Mouse (Mus musculus): ENCODE measurements at regions not wholly inside any gene's neighbourhood (a gene's known extent, or its start where the extent isn't known, plus 50 kb on each side); places are given as distances from the start of the nearest gene placed in this dataset.

- no peak for DNase-seq
- intact Hi-C loops (cut with DNase I; ENCODE audit: low total_unique reads) = no loop called here
Observed at GRCm38 (mm10) chr13:110649870-110650497, 255.1 kb downstream of the Plk2 start.

- DNase-seq = no peak
- intact Hi-C loops (cut with DNase I; ENCODE audit: low total_unique reads) = no loop called here
Observed at GRCm38 (mm10) chr13:110652201-110652600, 257.4 kb downstream of the Plk2 start.

DNA sequence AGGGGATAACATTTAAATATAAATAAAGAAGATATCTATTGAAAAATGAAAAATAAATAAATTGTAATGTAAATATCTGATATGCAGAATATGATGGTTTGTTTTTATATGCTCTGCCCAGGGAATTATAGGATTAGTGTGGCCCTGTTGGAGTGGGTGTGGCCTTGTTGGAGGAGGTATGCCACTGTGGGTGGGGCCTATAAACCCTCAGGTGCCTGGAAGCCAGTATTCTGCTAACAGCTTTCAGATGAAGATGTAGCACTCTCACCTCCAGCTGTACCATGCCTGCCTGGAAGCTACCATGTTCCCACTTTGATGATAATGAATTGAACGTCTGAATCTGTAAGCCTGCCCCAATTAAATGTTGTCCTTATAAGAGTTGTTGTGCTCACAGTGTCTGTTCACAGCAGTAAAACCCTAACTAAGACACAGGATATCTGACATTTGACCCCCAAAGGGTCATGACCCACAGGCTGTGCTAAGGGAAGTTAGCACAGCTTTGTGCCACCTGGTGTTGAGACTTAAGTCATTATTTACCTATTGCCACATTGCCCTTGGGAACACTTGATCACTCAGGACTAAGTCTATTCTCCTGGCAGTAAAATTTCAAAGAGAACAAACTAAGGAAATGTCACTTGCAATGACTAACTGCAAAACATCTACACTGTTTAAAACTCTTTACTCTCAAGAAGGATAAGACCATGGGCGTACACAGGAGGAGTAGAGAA lies 270.4 kb downstream of the Plk2 start:
- intact Hi-C loops (cut with DNase I; ENCODE audit: low total_unique reads) = no loop called here

DNA sequence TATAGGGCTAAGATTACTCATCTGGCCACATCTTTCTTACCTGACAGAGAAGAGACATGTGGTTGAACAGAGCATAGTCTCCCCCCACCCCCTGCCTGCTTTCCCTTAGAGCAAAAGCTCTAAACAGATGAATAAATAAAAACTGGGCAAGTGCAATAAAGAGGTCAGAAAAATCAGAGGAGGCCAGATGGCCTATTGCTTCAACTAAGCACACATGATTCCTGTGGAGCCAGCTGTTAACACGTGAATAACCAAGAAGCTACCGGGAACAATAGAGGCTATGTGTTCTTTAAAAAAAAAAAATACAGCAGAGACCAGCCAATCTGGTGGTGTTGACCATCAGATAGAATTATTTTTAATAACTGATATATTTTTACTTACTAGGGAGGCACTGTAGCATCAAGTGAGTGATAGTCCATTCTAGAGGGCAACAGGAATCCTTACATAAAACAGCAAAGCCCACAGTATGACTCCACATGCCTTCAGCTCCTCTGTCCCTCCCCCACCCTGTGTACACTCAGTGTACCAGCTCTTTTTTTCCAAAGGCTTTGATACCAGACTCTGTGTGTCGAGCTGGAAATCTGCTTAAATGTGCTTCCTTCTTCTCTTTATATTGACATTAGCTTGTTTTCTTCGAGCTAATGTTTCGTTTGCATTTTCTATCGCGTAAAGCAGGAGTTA lies 272.6 kb downstream of the Plk2 start:
- intact Hi-C loops (cut with DNase I; ENCODE audit: low total_unique reads) = no loop called here
- DNase-seq = no peak

More for the DNA sequence above, 270.4 kb downstream of the Plk2 start:
- DNase-seq = no peak

DNA sequence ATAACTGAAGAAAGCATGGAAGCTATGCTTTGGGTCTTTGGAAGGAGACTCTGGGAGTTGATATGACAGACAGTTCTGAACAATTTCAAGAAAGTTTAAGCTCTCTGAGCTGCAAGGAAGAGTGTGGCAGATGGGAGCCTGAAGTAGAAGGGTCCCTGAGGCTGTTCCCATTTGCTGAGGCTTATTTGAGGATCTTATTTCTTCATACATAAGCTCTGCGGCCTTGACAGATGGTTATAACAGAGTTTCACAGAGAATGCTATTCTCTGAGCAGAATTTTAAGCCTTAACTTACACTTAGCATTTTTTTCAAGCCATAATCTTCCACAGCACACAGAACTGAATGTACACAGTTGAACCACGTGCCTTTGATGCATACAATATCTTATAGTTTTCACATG lies 278.7 kb downstream of the Plk2 start:
- DNase-seq = no peak
- intact Hi-C loops (cut with DNase I; ENCODE audit: low total_unique reads) = no loop called here

GRCm38 (mm10) chr13:110683259-110684041 lies 288.6 kb downstream of the Plk2 start:
- intact Hi-C loops (cut with DNase I; ENCODE audit: low total_unique reads) = no loop called here
- DNase-seq = no peak

DNA sequence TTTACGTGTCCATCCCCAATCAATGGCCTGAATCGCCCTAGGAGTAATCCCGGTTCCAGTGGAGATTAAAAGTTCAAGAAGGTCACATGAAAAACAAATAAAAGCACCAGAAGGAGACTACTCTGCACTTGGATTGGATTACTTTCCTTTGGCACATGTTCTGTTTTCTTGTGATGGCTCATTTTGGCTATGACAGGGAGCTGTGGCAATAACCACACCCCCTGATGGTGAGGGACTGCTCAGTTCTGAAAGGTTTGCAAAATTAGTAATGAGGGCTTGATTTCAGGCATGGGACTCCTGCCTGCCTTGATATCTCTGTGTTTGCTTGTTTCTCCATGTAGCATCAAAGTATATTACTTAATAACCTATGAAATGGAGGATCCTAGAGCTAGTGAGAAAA lies 293.9 kb downstream of the Plk2 start:
- intact Hi-C loops (cut with DNase I; ENCODE audit: low total_unique reads) = no loop called here
- DNase-seq = no peak

- DNase-seq = no peak
- intact Hi-C loops (cut with DNase I; ENCODE audit: low total_unique reads) = no loop called here
Observed at GRCm38 (mm10) chr13:110690501-110691255, 295.8 kb downstream of the Plk2 start.

- intact Hi-C loops (cut with DNase I; ENCODE audit: low total_unique reads) = no loop called here
- DNase-seq = no peak
Observed at GRCm38 (mm10) chr13:110692696-110693095, 297.9 kb downstream of the Plk2 start.

GRCm38 (mm10) chr13:110694876-110695275 lies 300.0 kb downstream of the Plk2 start:
- no peak for DNase-seq

GRCm38 (mm10) chr13:110696549-110696948 lies 301.7 kb downstream of the Plk2 start:
- intact Hi-C loops (cut with DNase I; ENCODE audit: low total_unique reads) = no loop called here
- no peak for DNase-seq

More at GRCm38 (mm10) chr13:110694876-110695275, 300.0 kb downstream of the Plk2 start:
- intact Hi-C loops (cut with DNase I; ENCODE audit: low total_unique reads) = no loop called here

DNA sequence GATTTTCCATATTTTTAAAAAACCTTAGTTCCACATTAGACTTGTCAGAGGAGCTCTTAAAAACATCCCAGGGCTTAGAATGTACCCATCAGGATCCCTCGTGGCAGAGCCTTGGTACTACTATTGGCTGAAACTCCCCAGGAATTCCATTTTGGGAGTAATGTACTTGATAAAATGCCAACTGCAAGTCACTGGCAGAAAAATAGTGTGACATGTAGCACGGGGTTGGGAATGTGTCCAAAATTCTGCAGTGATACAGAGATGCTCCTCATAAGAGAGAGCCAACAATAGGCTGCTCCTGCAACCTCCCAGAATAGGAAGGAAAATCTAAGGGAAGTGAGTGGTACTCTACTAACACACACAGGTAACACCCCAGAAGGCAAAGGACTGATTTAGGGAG lies 309.4 kb downstream of the Plk2 start:
- no peak for DNase-seq
- intact Hi-C loops (cut with DNase I; ENCODE audit: low total_unique reads) = no loop called here

- intact Hi-C loops (cut with DNase I; ENCODE audit: low total_unique reads) = no loop called here
- no peak for DNase-seq
Observed at GRCm38 (mm10) chr13:110710847-110711246, 316.0 kb downstream of the Plk2 start.

DNA sequence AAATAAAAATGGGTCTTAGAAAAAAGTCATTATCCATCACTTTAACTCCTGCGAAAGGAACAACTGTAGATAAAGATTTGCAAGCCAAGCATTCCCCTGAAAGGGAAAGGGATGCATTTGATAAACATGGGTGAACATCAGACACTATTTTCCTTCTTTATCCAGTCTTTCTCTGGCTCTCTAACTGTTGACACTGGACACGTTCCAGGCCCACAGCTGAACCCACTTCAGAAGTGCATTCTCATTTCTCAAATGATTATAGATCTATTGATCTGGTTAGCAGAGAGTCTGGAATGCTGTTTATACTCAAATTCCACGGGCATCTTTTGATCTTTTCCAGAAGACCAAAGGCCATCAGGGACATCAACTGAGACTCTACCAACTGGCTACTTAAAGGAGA lies 317.7 kb downstream of the Plk2 start:
- no peak for DNase-seq

GRCm38 (mm10) chr13:110722170-110722569 lies 327.3 kb downstream of the Plk2 start:
- intact Hi-C loops (cut with DNase I; ENCODE audit: low total_unique reads) = no loop called here
- DNase-seq = no peak

More for the DNA sequence above, 317.7 kb downstream of the Plk2 start:
- intact Hi-C loops (cut with DNase I; ENCODE audit: low total_unique reads) = no loop called here

GRCm38 (mm10) chr13:110722752-110723151 lies 327.9 kb downstream of the Plk2 start:
- intact Hi-C loops (cut with DNase I; ENCODE audit: low total_unique reads) = no loop called here
- DNase-seq = no peak

GRCm38 (mm10) chr13:110724836-110725235 lies 330.0 kb downstream of the Plk2 start:
- DNase-seq = no peak
- intact Hi-C loops (cut with DNase I; ENCODE audit: low total_unique reads) = no loop called here

GRCm38 (mm10) chr13:110725821-110726220 lies 331.0 kb downstream of the Plk2 start:
- DNase-seq = no peak
- intact Hi-C loops (cut with DNase I; ENCODE audit: low total_unique reads) = no loop called here

GRCm38 (mm10) chr13:110735511-110735910 lies 340.7 kb downstream of the Plk2 start:
- intact Hi-C loops (cut with DNase I; ENCODE audit: low total_unique reads) = no loop called here
- no peak for DNase-seq
